Mouse (Mus musculus) heart, adult 9 months (tissue): ENCODE measurements around the gene H2afy.

Experiments
- DNase-seq, 2 experiments: peaks; one replicate each; pipeline ENCODE4 v3.0.0; 2022; ENCODE audit warnings: low spot score in 2 of 2

H2afy gene

GRCm38 (mm10) chr13:56136200-56136599, at the start of gene H2afy:
Gene H2afy, minus strand, starts transcription at chr13:56136361.
- DNase-seq: no peak

- no peak for DNase-seq
Observed at GRCm38 (mm10) chr13:56183687-56184086, 47.5 kb upstream of the H2afy start.

GRCm38 (mm10) chr13:56181424-56181823, 45.3 kb upstream of the H2afy start:
- DNase-seq: peak; percentile 41 to 72

- peak in 1 of 2 experiments; percentile 49 for DNase-seq
Observed at GRCm38 (mm10) chr13:56178416-56179035, 42.4 kb upstream of the H2afy start, which contains the start of gene Tifab. Gene Tifab, minus strand, starts transcription at chr13:56178885.

GRCm38 (mm10) chr13:56176310-56176709, 40.1 kb upstream of the H2afy start:
- DNase-seq: no peak

- no peak for DNase-seq
Observed at GRCm38 (mm10) chr13:56175848-56176247, 39.7 kb upstream of the H2afy start.

- DNase-seq: peak; percentile 35 to 56
Observed at GRCm38 (mm10) chr13:56172901-56173545, 36.9 kb upstream of the H2afy start.

- DNase-seq: no peak
Observed at GRCm38 (mm10) chr13:56172106-56172505, 35.9 kb upstream of the H2afy start.

- no peak for DNase-seq
Observed at GRCm38 (mm10) chr13:56168403-56168781, 32.2 kb upstream of the H2afy start.

GRCm38 (mm10) chr13:56167446-56168402, 31.6 kb upstream of the H2afy start:
- DNase-seq: no peak

GRCm38 (mm10) chr13:56165561-56165960, 29.4 kb upstream of the H2afy start:
- DNase-seq: no peak

GRCm38 (mm10) chr13:56164372-56164771, 28.2 kb upstream of the H2afy start:
- no peak for DNase-seq

GRCm38 (mm10) chr13:56163751-56164150, 27.6 kb upstream of the H2afy start:
- peak; percentile 64 to 68 for DNase-seq

GRCm38 (mm10) chr13:56162859-56163258, 26.7 kb upstream of the H2afy start:
- no peak for DNase-seq

- no peak for DNase-seq
Observed at GRCm38 (mm10) chr13:56159614-56160363, 23.6 kb upstream of the H2afy start.

GRCm38 (mm10) chr13:56159016-56159601, 22.9 kb upstream of the H2afy start:
- no peak for DNase-seq

GRCm38 (mm10) chr13:56155671-56156070, 19.5 kb upstream of the H2afy start:
- DNase-seq: no peak

- peak; percentile 75 to 77 for DNase-seq
Observed at GRCm38 (mm10) chr13:56155048-56155447, 18.9 kb upstream of the H2afy start.

GRCm38 (mm10) chr13:56152773-56153460, 16.8 kb upstream of the H2afy start:
- DNase-seq: no peak

GRCm38 (mm10) chr13:56151404-56152226, 15.5 kb upstream of the H2afy start:
- DNase-seq: peak in 1 of 2 experiments; percentile 51
